Mouse (Mus musculus) bone marrow, adult 2 months (tissue): ENCODE results near the gene Gm45785. TPM values are rescaled to one million over a fixed set of nuclear protein-coding genes. Genes with fewer than 3 reads are reported as not detected.
"Not testable (repeated sequence)": the region's sequence is repeated elsewhere in the genome, so short reads cannot be mapped to it uniquely, and the experiment has no call there.

Experiments
- H3K27ac ChIP-seq: fragments of 200-500 bp; 2 replicates; pipeline ENCODE4 v1.5.1; 2012; ENCODE audit warnings: low read depth, mild to moderate bottlenecking, control low read depth, inconsistent platforms, low read length; ENCODE audit not compliant: control insufficient read depth, poor library complexity, insufficient read depth
- H3K4me1 ChIP-seq: fragments of 200-500 bp; 2 replicates; pipeline ENCODE4 v1.6.1; 2011; ENCODE audit warnings: low read length; ENCODE audit not compliant: control insufficient read depth, insufficient read depth
- H3K4me3 ChIP-seq: fragments of 200-500 bp; replicated peaks from 2 replicates; pipeline ENCODE3; 2011; ENCODE audit warnings: mild to moderate bottlenecking, low read depth, low read length, control low read depth; ENCODE audit not compliant: control insufficient read depth
- CTCF ChIP-seq: fragments of 200-500 bp; IDR thresholded peaks from 2 replicates; pipeline ENCODE4 v1.5.1; 2011; ENCODE audit warnings: low read length, control low read depth; ENCODE audit not compliant: control insufficient read depth, insufficient read depth
- POLR2A ChIP-seq: fragments of 200-500 bp; IDR thresholded peaks from 2 replicates; pipeline ENCODE4 v1.6.1; 2011; ENCODE audit warnings: low read depth, mild to moderate bottlenecking, control low read depth, low read length, borderline replicate concordance; ENCODE audit not compliant: control insufficient read depth
- WGBS: fragments of 180-500 bp; shearing (Covaris S2); methylation state at CpG from one replicate; pipeline ENCODE4 v1.1.7; 2018; 5-methylcytosine and 5-hydroxymethylcytosine counted together
- polyA plus RNA-seq: library from polyadenylated mRNA; stranded (reverse); fragments of >200 nt; gene quantifications from 2 replicates; pipeline ENCODE4 v1.2.4, GENCODE M21; 2011; ENCODE audit warnings: low replicate concordance; ENCODE audit not compliant: missing spikeins, insufficient read depth, insufficient read length

Gene Gm45785
- polyA plus RNA-seq, 1 experiment: not detected

- 92% methylated on average over 7 of the region's 7 CpGs for WGBS
- Histone ChIP-seq H3K27ac (no peak overlapping the region), H3K4me3 (no peak overlapping the region), H3K4me1 (no peaks in the 10 kb centered on the region)
- TF ChIP-seq POLR2A: no peak
- no peak for TF ChIP-seq CTCF
Measured at GRCm38 (mm10) chr7:140894031-140894430, 37.9 kb upstream of the Gm45785 start.

GRCm38 (mm10) chr7:140890636-140891035 is 34.5 kb upstream of the Gm45785 start:
- not testable (repeated sequence) for H3K4me3 ChIP-seq, H3K4me1 ChIP-seq
- 96% methylated on average over 16 of the region's 16 CpGs for WGBS

GRCm38 (mm10) chr7:140882469-140882803 is 26.3 kb upstream of the Gm45785 start:
- WGBS: 0% methylated on average over 12 of the region's 12 CpGs
- peak overlapping the region; percentile 54 for H3K27ac ChIP-seq
- peaks cover 10% of the 10 kb centered on the region; the same call in 1 of the 2 replicates for H3K4me1 ChIP-seq
- no peak for TF ChIP-seq POLR2A
- no peak for TF ChIP-seq CTCF
- peak overlapping the region; percentile 99 for H3K4me3 ChIP-seq

More at GRCm38 (mm10) chr7:140890636-140891035, 34.5 kb upstream of the Gm45785 start:
- not testable (repeated sequence) for H3K27ac ChIP-seq

- whole genome bisulfite sequencing: under 1% methylated on average over 59 of the region's 59 CpGs
- peaks cover 10% of the 10 kb centered on the region; the same call in 1 of the 2 replicates for H3K4me1 ChIP-seq
- TF ChIP-seq CTCF (no peak; the same call in 1 of the 2 replicates), POLR2A (peak; percentile 82; the same call in 1 of the 2 replicates)
- H3K4me3 ChIP-seq: peak within 1 kb of the TSS; percentile 99
- H3K27ac ChIP-seq: peak within 1 kb of the TSS; percentile 82
Measured at GRCm38 (mm10) chr7:140881696-140882468, 25.8 kb upstream of the Gm45785 start, which contains the start of the genes Psmd13 and Sirt3. Gene Psmd13 (plus strand): TSS chr7:140881968. Gene Sirt3 (minus strand): TSS chr7:140882309.

- no peak overlapping the region for H3K27ac ChIP-seq
- WGBS: under 1% methylated on average over 8 of the region's 8 CpGs
- TF ChIP-seq POLR2A: no peak
- TF ChIP-seq CTCF: no peak
- H3K4me1 ChIP-seq: peaks cover 10% of the 10 kb centered on the region; the same call in 1 of the 2 replicates
- peak overlapping the region; percentile 99 for H3K4me3 ChIP-seq
Measured at GRCm38 (mm10) chr7:140880865-140881515, 24.9 kb upstream of the Gm45785 start.

GRCm38 (mm10) chr7:140880419-140880818 is 24.3 kb upstream of the Gm45785 start:
- peaks cover 10% of the 10 kb centered on the region; the same call in 1 of the 2 replicates for H3K4me1 ChIP-seq
- H3K27ac ChIP-seq: no peak overlapping the region
- WGBS: 12% methylated on average over 3 of the region's 3 CpGs
- H3K4me3 ChIP-seq: no peak overlapping the region
- TF ChIP-seq CTCF (no peak), POLR2A (no peak)

GRCm38 (mm10) chr7:140879355-140879754 is 23.2 kb upstream of the Gm45785 start:
- 4% methylated on average over 7 of the region's 7 CpGs for WGBS
- peaks cover 15% of the 10 kb centered on the region; the same call in 1 of the 2 replicates for H3K4me1 ChIP-seq
- peak overlapping the region; percentile 2 for H3K4me3 ChIP-seq
- H3K27ac ChIP-seq: peak overlapping the region; percentile 46; the same call in 1 of the 2 replicates
- no peak for TF ChIP-seq CTCF
- no peak for TF ChIP-seq POLR2A

- Histone ChIP-seq H3K27ac (no peak overlapping the region), H3K4me1 (peaks cover 15% of the 10 kb centered on the region; the same call in 1 of the 2 replicates), H3K4me3 (no peak overlapping the region)
- TF ChIP-seq CTCF (no peak), POLR2A (no peak)
- 20% methylated on average over 6 of the region's 6 CpGs for WGBS
Measured at GRCm38 (mm10) chr7:140877364-140877763, 21.2 kb upstream of the Gm45785 start.
